Mouse (Mus musculus) ES-E14 (cell line): Measurements from ENCODE around the gene Dcaf10. TPM values are rescaled to one million over a fixed set of nuclear protein-coding genes. Genes with fewer than 3 reads are reported as not detected.

Experiments used
- DNase-seq: peaks from one replicate; pipeline ENCODE4 v3.0.0-alpha.2; 2013; ENCODE audit warnings: low read depth, low spot score
- H3K27ac ChIP-seq: 2 replicates; pipeline ENCODE4 v1.5.1; 2012; ENCODE audit warnings: low read depth, mild to moderate bottlenecking, low read length, moderate library complexity, mixed read lengths; ENCODE audit not compliant: poor library complexity, insufficient read depth, severe bottlenecking
- H3K36me3 ChIP-seq: 2 replicates; pipeline ENCODE4 v1.6.1; 2012; ENCODE audit warnings: mild to moderate bottlenecking, low read length, moderate library complexity, mixed read lengths; ENCODE audit not compliant: control insufficient read depth, poor library complexity, insufficient read depth, severe bottlenecking
- H3K4me1 ChIP-seq, 2 experiments: fragments of 150-350 bp in 1 of 2; sonication (generic) in 1 of 2; 2 replicates each; pipeline ENCODE4 v1.6.1; 2012; ENCODE audit warnings: low read length in 2 of 2, mild to moderate bottlenecking in 1 of 2, mixed read lengths in 1 of 2; ENCODE audit not compliant: control insufficient read depth in 2 of 2, insufficient read depth in 2 of 2, poor library complexity in 1 of 2
- H3K4me3 ChIP-seq, 2 experiments: fragments of 150-350 bp in 1 of 2; sonication (generic) in 1 of 2; 2 replicates each; pipeline ENCODE4 v1.5.1; 2012; ENCODE audit warnings: low read length in 2 of 2, low read depth in 1 of 2, mild to moderate bottlenecking in 1 of 2, mixed read lengths in 1 of 2; ENCODE audit not compliant: insufficient read depth in 1 of 2, poor library complexity in 1 of 2, severe bottlenecking in 1 of 2
- H3K9ac ChIP-seq: 2 replicates; pipeline ENCODE4 v1.6.1; 2012; ENCODE audit warnings: low read depth, mild to moderate bottlenecking, low read length, mixed read lengths; ENCODE audit not compliant: poor library complexity, insufficient read depth, severe bottlenecking
- H3K9me3 ChIP-seq: fragments of 150-350 bp; sonication (generic); 2 replicates; pipeline ENCODE4 v1.6.1; 2012; ENCODE audit warnings: low read depth, mild to moderate bottlenecking, low read length; ENCODE audit not compliant: control insufficient read depth, insufficient read depth
- CHD2 ChIP-seq: IDR thresholded peaks from 2 replicates; pipeline ENCODE4 v1.6.1; 2014; ENCODE audit warnings: mild to moderate bottlenecking, low read depth, low read length, inconsistent platforms
- HCFC1 ChIP-seq: IDR thresholded peaks from 2 replicates; pipeline ENCODE4 v1.6.1; 2012; ENCODE audit warnings: low read length, inconsistent platforms, borderline replicate concordance; ENCODE audit not compliant: insufficient read depth
- MAFK ChIP-seq: IDR thresholded peaks from 2 replicates; pipeline ENCODE4 v1.6.1; 2014; ENCODE audit warnings: mild to moderate bottlenecking, low read depth, low read length, inconsistent platforms; ENCODE audit not compliant: insufficient read depth
- ZC3H11A ChIP-seq: IDR thresholded peaks from 2 replicates; pipeline ENCODE4 v1.6.1; 2012; ENCODE audit warnings: low read depth, mild to moderate bottlenecking, inconsistent platforms, low read length, borderline replicate concordance
- ZNF384 ChIP-seq: IDR thresholded peaks from 2 replicates; pipeline ENCODE4 v1.6.1; 2012; ENCODE audit warnings: low read depth, low read length, inconsistent platforms
- in situ Hi-C, 2 experiments: fragments of 600-800 bp; cut with MboI; formaldehyde crosslinking; loops; one replicate each; pipeline ENCODE4 v1.15.1; 2025; ENCODE audit warnings: low sequenced_read_pairs in 2 of 2, inconsistent platforms in 1 of 2; ENCODE audit not compliant: unreplicated experiment in 2 of 2
- total RNA-seq: library from RNA; depleted of rRNA; stranded (reverse); fragments of 300-350 nt; gene quantifications from 2 replicates; pipeline ENCODE4 v1.2.3, GENCODE M21; 2012

The Dcaf10 gene
- total RNA-seq, 1 experiment = 9.0 TPM

DNA sequence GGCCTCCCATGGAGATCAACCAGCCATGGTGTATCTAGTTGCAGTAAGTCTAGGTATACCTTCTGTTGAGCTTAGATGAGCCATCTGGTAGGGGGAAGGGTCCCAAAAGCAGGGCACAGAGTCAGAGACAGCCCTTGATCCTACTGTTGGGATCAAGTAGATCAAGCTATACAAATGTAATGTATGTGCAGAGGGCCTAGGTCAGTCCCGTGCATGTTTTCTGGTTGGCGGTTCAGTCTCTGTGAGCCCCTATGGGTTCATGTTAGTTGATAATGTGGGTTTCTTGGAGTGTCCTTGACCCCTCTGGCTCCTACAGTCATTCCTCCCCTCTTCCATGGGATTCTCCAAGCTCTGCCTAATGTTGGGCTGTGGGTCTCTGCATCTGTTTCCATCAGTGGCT is 30.8 kb upstream of the Dcaf10 start:
- H3K4me3 ChIP-seq = no peak overlapping the region
- no peaks in the 10 kb centered on the region for H3K9me3 ChIP-seq
- in situ Hi-C loops = no loop called here
- no peak for DNase-seq
- H3K4me1 ChIP-seq = no peaks in the 10 kb centered on the region; a peak in 1 of 4 replicates
- no peak overlapping the region for H3K9ac ChIP-seq
- H3K36me3 ChIP-seq = peaks cover 10% of the 10 kb centered on the region
- no peak overlapping the region for H3K27ac ChIP-seq
- TF ChIP-seq CHD2 (no peak), HCFC1 (no peak), MAFK (no peak)

DNA sequence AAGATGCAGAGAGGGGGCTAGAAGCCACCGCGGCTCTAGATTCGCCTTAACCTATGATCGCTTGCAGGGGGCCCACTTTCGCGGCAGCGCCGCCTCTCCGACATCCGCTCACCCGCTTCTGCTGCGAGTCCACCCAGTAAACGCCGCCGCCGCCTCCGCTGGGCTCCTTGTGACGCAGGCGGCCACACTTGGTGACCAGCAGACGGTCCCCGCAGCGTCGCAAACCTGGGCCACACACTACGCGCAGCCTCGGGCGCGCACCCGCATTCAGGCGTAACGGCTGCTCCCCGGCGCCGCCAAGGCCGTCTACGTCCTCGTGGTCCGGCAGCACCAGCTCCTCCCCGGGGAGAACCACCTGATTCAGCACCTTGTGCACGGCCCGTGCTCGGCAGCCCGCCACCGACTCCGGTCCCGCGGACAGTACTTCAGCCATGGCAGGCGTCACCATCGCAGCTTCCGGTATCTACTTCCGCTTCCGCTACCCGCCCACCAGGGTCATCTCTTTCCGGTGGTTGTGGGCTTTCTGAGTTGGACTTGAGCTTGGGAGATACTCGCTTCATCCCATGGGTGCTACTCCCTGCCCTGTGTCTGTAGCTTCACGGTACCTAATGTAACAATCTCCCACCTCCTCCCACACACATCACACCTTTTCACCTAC is 21.6 kb upstream of the Dcaf10 start:
- Histone ChIP-seq H3K27ac (no peak overlapping the region), H3K36me3 (peaks cover 10% of the 10 kb centered on the region; the same call in 1 of the 2 replicates), H3K4me3 (peak overlapping the region; percentile 78 to 80), H3K9ac (peak overlapping the region; percentile 84), H3K4me1 (peaks cover 4 to 7% of the 10 kb centered on the region in 2 experiments; a peak in 3 of 4 replicates), H3K9me3 (no peaks in the 10 kb centered on the region)
- in situ Hi-C loops = no loop called here
- TF ChIP-seq ZNF384 (no peak), ZC3H11A (no peak), MAFK (no peak), HCFC1 (peak; percentile 60; the same call in 1 of the 2 replicates), CHD2 (no peak; the same call in 1 of the 2 replicates)
- DNase-seq = peak; percentile 46

- H3K9me3 ChIP-seq = no peaks in the 10 kb centered on the region
- no peak overlapping the region for H3K27ac ChIP-seq
- H3K4me3 ChIP-seq = no peak overlapping the region
- H3K36me3 ChIP-seq = no peaks in the 10 kb centered on the region
- in situ Hi-C loops = no loop called here
- DNase-seq = no peak
- no peaks in the 10 kb centered on the region for H3K4me1 ChIP-seq
- no peak overlapping the region for H3K9ac ChIP-seq
- TF ChIP-seq CHD2 = no peak
Observed at GRCm38 (mm10) chr4:45331139-45331538, 10.8 kb upstream of the Dcaf10 start.

GRCm38 (mm10) chr4:45332466-45332865 is 9.4 kb upstream of the Dcaf10 start:
- in situ Hi-C loops = no loop called here
- Histone ChIP-seq H3K4me1 (no peaks in the 10 kb centered on the region), H3K9ac (no peak overlapping the region), H3K9me3 (no peaks in the 10 kb centered on the region), H3K36me3 (no peaks in the 10 kb centered on the region), H3K27ac (no peak overlapping the region), H3K4me3 (no peak overlapping the region)
- DNase-seq = no peak
- TF ChIP-seq ZNF384 (no peak), CHD2 (no peak), ZC3H11A (no peak), MAFK (no peak), HCFC1 (no peak)

GRCm38 (mm10) chr4:45341226-45341625 is 675 bp upstream of the Dcaf10 start:
- H3K9me3 ChIP-seq = no peaks in the 10 kb centered on the region
- in situ Hi-C loops = no loop called here
- peak overlapping the region; percentile 91; the same call in 1 of the 2 replicates for H3K9ac ChIP-seq
- H3K4me1 ChIP-seq = no peaks in the 10 kb centered on the region; a peak in 1 of 4 replicates
- no peak overlapping the region for H3K27ac ChIP-seq
- DNase-seq = no peak
- H3K36me3 ChIP-seq = no peaks in the 10 kb centered on the region
- peak overlapping the region; percentile 63 to 94; a peak in 3 of 4 replicates for H3K4me3 ChIP-seq
- TF ChIP-seq HCFC1 (no peak), MAFK (no peak), CHD2 (no peak), ZC3H11A (no peak), ZNF384 (no peak)
